Mouse (Mus musculus): ENCODE measurements around the gene Fosl1. TPM values are rescaled to one million over a fixed set of nuclear protein-coding genes. Genes with fewer than 3 reads are reported as not detected.

The Fosl1 gene
- polyA plus RNA-seq, 1 experiment from 2014 or later = not detected

DNA sequence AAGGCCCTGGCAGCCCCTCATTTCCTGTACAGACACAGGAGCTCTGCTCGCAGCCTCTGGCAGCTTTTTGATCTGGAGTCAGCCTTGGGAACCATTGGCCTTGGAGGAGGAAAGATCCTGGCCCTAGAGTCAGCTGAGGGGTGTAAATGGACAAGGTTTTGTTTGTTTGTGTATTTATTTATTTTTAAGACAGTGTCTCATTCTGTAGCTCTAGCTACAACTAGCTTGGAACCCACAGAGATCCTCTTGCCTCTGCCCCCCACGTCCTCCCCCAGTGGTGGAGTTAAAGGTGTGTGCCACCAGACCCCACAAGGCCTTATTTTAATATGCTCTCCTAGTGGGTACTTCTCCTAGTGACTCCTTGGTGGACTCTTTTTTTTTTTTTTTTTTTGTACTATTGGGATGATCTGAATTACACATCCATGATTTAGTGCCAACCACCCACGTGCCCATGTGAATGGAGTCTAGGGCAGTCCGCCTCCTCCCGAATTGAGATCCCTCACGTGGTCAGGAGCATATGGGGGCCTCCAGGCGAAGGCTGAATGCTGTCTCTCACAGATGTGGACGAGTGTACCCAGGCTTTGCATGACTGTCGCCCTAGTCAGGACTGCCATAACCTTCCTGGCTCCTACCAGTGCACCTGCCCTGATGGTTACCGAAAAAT lies 29.8 kb downstream of the Fosl1 start:
- Histone ChIP-seq H3K9ac (no peak overlapping the region), H3K27me3 (replicated peaks) (peaks cover 31% of the 10 kb centered on the region), H3K4me1 (peaks cover 31% of the 10 kb centered on the region), H3K4me2 (no peak overlapping the region), H3K9me3 (replicated peaks) (no peaks in the 10 kb centered on the region), H3K36me3 (peaks cover 15% of the 10 kb centered on the region), H3K27ac (no peak overlapping the region), H3K4me3 (no peak overlapping the region)
- no peak for ATAC-seq
- 70% methylated on average over 10 of the region's 10 CpGs for WGBS (ENCODE audit: insufficient replicate concordance)

- no peak overlapping the region for H3K4me2 ChIP-seq
- H3K9ac ChIP-seq = no peak overlapping the region
- no peaks in the 10 kb centered on the region for H3K9me3 ChIP-seq (replicated peaks)
- 83% methylated on average over 18 of the region's 18 CpGs for WGBS (ENCODE audit: insufficient replicate concordance)
- no peak overlapping the region for H3K4me3 ChIP-seq
- no peak for ATAC-seq
- H3K27ac ChIP-seq = no peak overlapping the region
- peaks cover 22% of the 10 kb centered on the region for H3K36me3 ChIP-seq
- peaks cover 31% of the 10 kb centered on the region for H3K4me1 ChIP-seq
- H3K27me3 ChIP-seq (replicated peaks) = peaks cover 31% of the 10 kb centered on the region
Observed at GRCm38 (mm10) chr19:5477668-5478300, 30.4 kb downstream of the Fosl1 start.

DNA sequence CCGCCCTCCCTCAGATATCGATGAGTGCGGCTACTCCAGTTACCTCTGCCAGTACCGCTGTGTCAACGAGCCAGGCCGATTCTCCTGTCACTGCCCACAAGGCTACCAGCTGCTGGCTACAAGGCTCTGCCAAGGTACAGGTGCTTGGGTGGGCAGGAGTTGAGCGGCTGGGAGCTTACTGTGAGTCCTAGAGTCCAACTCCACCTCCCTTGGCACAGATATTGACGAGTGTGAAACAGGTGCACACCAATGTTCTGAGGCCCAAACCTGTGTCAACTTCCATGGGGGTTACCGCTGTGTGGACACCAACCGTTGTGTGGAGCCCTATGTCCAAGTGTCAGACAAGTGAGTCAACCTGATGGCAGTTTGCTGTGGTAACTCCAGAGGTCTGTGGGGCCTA lies 32.7 kb downstream of the Fosl1 start:
- 77% methylated on average over 10 of the region's 10 CpGs for WGBS (ENCODE audit: insufficient replicate concordance)
- peaks cover 19% of the 10 kb centered on the region for H3K4me1 ChIP-seq

GRCm38 (mm10) chr19:5481398-5481797 lies 34.1 kb downstream of the Fosl1 start:
- Histone ChIP-seq H3K4me3 (no peak overlapping the region), H3K27me3 (replicated peaks) (no peaks in the 10 kb centered on the region), H3K27ac (no peak overlapping the region), H3K4me1 (peaks cover 10% of the 10 kb centered on the region), H3K4me2 (no peak overlapping the region), H3K9ac (no peak overlapping the region), H3K36me3 (peaks cover 58% of the 10 kb centered on the region), H3K9me3 (replicated peaks) (no peaks in the 10 kb centered on the region)
- WGBS (ENCODE audit: insufficient replicate concordance) = 83% methylated on average over 10 of the region's 10 CpGs
- ATAC-seq = no peak

More for the DNA sequence above, 32.7 kb downstream of the Fosl1 start:
- no peak overlapping the region for H3K27ac ChIP-seq
- H3K9me3 ChIP-seq (replicated peaks) = no peaks in the 10 kb centered on the region
- H3K36me3 ChIP-seq = peaks cover 44% of the 10 kb centered on the region
- no peak for ATAC-seq
- H3K9ac ChIP-seq = no peak overlapping the region
- H3K4me3 ChIP-seq = no peak overlapping the region
- no peak overlapping the region for H3K4me2 ChIP-seq
- H3K27me3 ChIP-seq (replicated peaks) = peaks cover 11% of the 10 kb centered on the region

DNA sequence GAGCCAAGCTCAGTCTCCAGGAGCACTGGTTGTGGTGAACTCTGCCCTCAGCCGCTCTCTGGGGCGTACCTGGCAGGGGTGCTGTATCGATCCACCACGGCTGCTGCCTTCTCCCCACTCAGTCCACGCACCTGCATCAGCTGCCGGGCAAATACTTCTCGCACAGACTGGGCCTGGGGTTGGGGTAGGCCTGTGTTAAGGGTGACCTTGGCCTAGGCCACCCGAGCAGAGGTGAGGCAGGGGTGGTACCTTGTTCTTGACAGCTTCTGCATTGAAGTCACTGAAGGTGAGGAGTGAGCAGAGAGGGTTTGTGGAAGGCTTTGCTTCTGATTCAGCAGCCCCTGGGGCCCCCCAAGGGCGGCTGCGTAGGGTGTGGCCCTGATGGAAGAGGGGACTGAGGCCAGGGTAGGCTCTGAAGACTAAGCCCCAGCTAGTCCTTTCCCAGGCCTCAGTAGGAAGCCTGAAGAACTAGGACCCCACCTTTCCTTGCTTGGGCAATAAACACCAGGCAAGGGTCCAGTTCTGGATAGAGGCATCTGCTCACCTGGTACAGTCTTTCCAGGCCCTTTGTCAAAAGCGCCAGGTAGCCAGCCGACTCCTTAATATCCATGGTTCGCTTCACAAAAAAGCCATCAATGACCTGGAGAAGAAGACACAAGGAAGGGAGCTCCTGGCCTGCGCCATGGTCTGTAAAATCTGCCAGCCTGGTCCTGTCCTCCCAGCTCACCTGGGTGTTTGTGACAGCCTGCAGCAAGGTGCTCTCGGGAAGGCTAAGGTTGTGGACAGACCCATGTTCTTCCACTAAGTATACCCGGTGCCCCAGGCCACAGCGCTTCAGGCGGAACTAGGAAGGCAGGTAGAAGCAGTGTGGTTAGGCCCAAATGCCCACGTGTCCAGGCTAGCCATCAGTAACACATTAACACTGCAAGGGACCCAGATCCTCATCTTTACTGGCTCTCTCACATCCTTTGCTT lies 36.3 kb downstream of the Fosl1 start:
- Histone ChIP-seq H3K9me3 (replicated peaks) (no peaks in the 10 kb centered on the region), H3K27ac (no peak overlapping the region), H3K4me2 (no peak overlapping the region), H3K27me3 (replicated peaks) (no peaks in the 10 kb centered on the region), H3K36me3 (peaks cover 53% of the 10 kb centered on the region), H3K4me3 (no peak overlapping the region), H3K4me1 (peaks cover 28% of the 10 kb centered on the region), H3K9ac (no peak overlapping the region)
- WGBS (ENCODE audit: insufficient replicate concordance) = 81% methylated on average over 19 of the region's 19 CpGs
- no peak for ATAC-seq

DNA sequence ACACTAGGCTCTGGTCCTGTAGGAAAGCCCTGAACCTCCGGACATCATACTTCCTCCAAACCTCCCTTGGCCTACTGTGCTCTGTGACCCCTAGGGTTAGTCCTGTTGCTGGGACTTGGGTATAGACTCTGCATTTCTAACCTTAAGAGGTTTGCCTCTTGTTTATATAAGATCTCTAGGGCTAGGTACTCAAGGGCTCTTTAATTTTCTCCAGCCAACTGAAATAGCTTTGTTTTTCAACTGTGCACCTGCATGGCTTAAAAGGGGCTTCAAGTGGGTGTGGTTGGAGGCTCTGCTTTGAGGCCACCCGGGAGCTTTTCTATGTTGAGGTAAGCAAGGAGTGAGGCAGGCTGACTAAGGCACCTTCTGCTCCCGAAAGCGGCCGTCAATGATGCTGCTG lies 37.1 kb downstream of the Fosl1 start:
- no peak overlapping the region for H3K4me2 ChIP-seq
- H3K27ac ChIP-seq = no peak overlapping the region
- H3K27me3 ChIP-seq (replicated peaks) = no peaks in the 10 kb centered on the region
- no peak for ATAC-seq
- H3K4me3 ChIP-seq = no peak overlapping the region
- peaks cover 53% of the 10 kb centered on the region for H3K36me3 ChIP-seq
- H3K4me1 ChIP-seq = peaks cover 33% of the 10 kb centered on the region
- H3K9me3 ChIP-seq (replicated peaks) = no peaks in the 10 kb centered on the region
- H3K9ac ChIP-seq = no peak overlapping the region
- 85% methylated on average over 5 of the region's 5 CpGs for WGBS (ENCODE audit: insufficient replicate concordance)

- Histone ChIP-seq H3K4me2 (no peak overlapping the region), H3K27ac (no peak overlapping the region), H3K4me1 (peaks cover 39% of the 10 kb centered on the region), H3K9me3 (replicated peaks) (no peaks in the 10 kb centered on the region), H3K27me3 (replicated peaks) (no peaks in the 10 kb centered on the region), H3K4me3 (no peak overlapping the region), H3K9ac (no peak overlapping the region), H3K36me3 (peaks cover 53% of the 10 kb centered on the region)
- WGBS (ENCODE audit: insufficient replicate concordance) = 91% methylated on average over 8 of the region's 8 CpGs
- no peak for ATAC-seq
Observed at GRCm38 (mm10) chr19:5485371-5485770, 38.0 kb downstream of the Fosl1 start.

DNA sequence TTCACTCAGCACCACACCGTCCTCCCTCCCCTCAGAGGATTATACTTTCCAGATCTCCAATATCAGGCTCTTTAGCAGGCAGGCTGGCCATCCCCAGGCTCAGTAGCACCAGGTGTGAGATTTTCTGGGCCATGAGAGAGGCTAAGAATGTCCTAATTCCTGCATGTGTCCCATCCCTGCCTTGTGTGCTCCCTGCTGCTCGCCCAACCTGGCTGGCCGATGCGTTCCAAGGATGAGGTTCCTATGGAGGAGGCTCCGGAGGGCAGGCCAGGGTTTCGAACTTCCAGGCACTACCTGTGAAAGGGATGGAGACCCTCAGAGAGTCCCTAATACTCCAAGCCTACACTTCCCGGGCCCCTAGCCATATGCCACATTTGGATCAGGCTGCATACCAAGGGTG lies 38.5 kb downstream of the Fosl1 start:
- H3K9ac ChIP-seq = no peak overlapping the region
- H3K27me3 ChIP-seq (replicated peaks) = no peaks in the 10 kb centered on the region
- no peak overlapping the region for H3K4me2 ChIP-seq
- H3K36me3 ChIP-seq = peaks cover 53% of the 10 kb centered on the region
- ATAC-seq = no peak
- no peak overlapping the region for H3K4me3 ChIP-seq
- no peaks in the 10 kb centered on the region for H3K9me3 ChIP-seq (replicated peaks)
- peaks cover 39% of the 10 kb centered on the region for H3K4me1 ChIP-seq
- H3K27ac ChIP-seq = no peak overlapping the region
- WGBS (ENCODE audit: insufficient replicate concordance) = 92% methylated on average over 7 of the region's 7 CpGs

GRCm38 (mm10) chr19:5486286-5486685 lies 38.9 kb downstream of the Fosl1 start:
- Histone ChIP-seq H3K4me3 (no peak overlapping the region), H3K27me3 (replicated peaks) (no peaks in the 10 kb centered on the region), H3K9me3 (replicated peaks) (no peaks in the 10 kb centered on the region), H3K27ac (no peak overlapping the region; the same call in 1 of the 2 replicates), H3K4me1 (peaks cover 39% of the 10 kb centered on the region), H3K4me2 (no peak overlapping the region), H3K9ac (no peak overlapping the region), H3K36me3 (peaks cover 50% of the 10 kb centered on the region)
- no peak for ATAC-seq
- WGBS (ENCODE audit: insufficient replicate concordance) = 80% methylated on average over 8 of the region's 8 CpGs

GRCm38 (mm10) chr19:5486771-5487170 lies 39.4 kb downstream of the Fosl1 start:
- no peak for ATAC-seq
- Histone ChIP-seq H3K27me3 (replicated peaks) (no peaks in the 10 kb centered on the region), H3K4me1 (peaks cover 42% of the 10 kb centered on the region), H3K4me3 (peak overlapping the region; percentile 99; the same call in 1 of the 2 replicates), H3K27ac (peak overlapping the region; percentile 100), H3K9me3 (replicated peaks) (no peaks in the 10 kb centered on the region), H3K9ac (no peak overlapping the region; the same call in 1 of the 2 replicates), H3K4me2 (peak overlapping the region; percentile 94), H3K36me3 (peaks cover 46% of the 10 kb centered on the region)
- 79% methylated on average over 4 of the region's 4 CpGs for WGBS (ENCODE audit: insufficient replicate concordance)

- H3K9me3 ChIP-seq (replicated peaks) = no peaks in the 10 kb centered on the region
- H3K27ac ChIP-seq = peak within 1 kb of the TSS; percentile 100
- under 1% methylated on average over 39 of the region's 39 CpGs for WGBS (ENCODE audit: insufficient replicate concordance)
- peak within 1 kb of the TSS; percentile 99 for H3K9ac ChIP-seq
- H3K27me3 ChIP-seq (replicated peaks) = no peaks in the 10 kb centered on the region
- peak; percentile 75 for ATAC-seq
- H3K36me3 ChIP-seq = peaks cover 47% of the 10 kb centered on the region
- peak within 1 kb of the TSS; percentile 99 for H3K4me3 ChIP-seq
- H3K4me2 ChIP-seq = peak within 1 kb of the TSS; percentile 94
- H3K4me1 ChIP-seq = peaks cover 54% of the 10 kb centered on the region
Observed at GRCm38 (mm10) chr19:5487768-5488550, 40.6 kb downstream of the Fosl1 start, which contains the start of gene Mus81. Mus81 (minus strand) TSS chr19:5488402.

All from liver, embryonic 12.5 days (tissue).